Mouse (Mus musculus) right cerebral cortex, adult 2 months (tissue): ENCODE data around the gene Arfip2.
A peak's percentile ranks its signal among the peaks of the same experiment; 100 is the strongest.

Experiments used
- DNase-seq, 2 experiments: peaks; one replicate each; pipeline ENCODE4 v3.0.0; 2021 to 2022; ENCODE audit warnings: low spot score in 2 of 2

Gene Arfip2

DNA sequence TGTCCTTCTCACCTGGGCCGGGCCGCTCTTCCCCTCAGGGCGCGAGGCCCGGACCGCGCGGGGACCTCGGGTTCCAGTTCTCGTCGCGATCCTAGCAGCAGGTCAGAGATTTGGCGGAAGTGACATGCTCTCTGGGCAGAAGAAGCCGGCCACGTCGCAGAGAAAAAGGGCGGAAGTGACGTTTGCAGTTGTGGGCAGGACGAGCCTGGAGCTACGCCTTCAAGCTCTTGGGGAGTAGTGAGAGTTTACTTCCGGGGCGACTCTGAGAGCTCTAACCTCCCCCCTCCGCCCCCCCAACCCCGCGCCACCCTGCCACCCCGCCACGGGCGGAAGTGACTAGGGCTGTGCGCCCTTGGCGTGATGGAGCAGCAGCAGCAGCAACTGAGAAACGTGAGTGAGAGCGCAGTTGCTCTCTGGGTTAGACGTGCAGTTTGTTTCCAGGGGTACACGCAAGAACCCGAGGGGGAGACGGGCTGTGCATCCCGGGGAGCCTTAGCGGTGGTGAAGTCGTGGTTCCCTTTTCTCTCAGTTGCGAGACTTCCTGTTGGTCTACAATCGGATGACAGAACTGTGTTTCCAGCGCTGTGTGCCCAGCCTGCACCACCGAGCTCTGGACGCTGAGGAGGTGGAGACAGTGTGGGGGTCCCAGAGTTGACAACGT lies at the start of gene Arfip2, which contains the start of gene Gm45799:
Gene Arfip2, minus strand, starts transcription at position 184 of the 661 bp plus-strand sequence.
Gene Gm45799, plus strand, starts transcription at position 320 of the 661 bp plus-strand sequence.
- DNase-seq: peak; percentile 98 to 99

DNA sequence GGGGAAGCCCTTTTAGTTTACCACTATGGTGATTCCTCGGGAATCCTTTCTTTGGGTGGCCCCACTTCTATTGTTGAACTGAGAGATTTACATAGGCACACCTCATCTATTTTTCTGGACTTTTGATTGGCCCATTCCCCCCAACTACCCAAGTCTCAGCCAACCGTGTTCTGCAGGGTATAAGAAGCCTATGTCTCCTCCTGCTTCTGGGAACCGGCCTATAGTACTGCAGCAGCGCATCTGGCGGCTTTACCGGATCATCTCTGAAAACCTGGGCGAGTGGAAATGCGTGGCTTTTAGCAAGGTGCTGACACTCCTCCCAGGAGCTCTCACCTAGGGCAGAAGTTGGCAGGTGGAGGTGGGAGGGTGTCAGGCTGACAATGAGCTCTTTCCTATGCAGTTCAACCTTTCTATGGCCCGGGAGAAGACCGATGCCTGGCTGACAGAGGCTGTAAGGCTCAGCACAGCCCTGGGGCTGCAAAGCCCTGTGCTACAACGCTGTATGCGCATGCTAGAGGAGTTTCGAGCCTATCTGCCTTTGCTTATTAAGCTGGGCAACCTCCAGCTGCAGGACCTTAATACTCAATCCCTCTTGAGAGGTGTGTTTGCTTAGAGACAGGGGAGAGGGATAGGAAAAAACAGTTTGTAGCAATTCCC lies 45.5 kb upstream of the Arfip2 start:
- no peak for DNase-seq

DNA sequence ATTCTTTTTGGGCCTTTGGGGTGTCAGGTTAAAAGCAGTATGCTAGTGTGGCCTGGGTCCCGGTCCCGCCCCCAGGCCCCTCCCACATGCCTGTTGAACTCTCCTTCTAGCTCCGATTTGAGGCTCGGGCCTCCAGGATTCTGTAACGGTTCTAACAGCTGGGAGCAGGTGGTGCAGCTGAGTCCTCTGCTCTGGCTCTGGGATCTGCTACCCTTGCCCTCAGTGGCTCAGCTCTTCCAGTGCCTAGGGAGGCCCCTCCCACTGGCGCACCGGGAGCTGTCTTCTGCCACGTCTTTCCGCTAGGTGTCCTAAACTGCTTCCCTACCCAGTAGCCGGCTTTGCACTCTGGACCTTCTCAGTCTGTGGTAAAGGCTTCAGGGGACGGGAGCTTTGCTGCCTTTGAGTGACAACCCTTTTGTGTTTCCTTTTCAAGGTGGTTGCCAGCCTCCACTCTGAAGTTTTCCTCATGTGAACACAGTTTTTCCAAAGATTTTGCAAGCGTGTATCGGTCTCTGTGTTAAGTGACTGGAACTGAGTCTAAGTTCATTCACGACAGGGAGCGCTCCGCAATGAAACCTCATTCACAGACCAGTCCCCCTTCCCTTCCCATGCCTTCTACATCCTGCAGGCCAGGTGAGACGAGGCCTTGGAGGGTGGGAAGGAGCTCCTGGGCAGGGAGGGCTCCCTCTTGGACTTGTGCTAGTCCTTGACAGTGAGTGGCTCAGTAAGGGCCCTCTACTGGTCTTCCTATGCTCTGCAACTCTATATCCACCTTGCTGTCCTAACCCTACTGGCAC lies 10.6 kb upstream of the Arfip2 start, which contains the start of gene Dnhd1:
Gene Dnhd1, plus strand, starts transcription at position 189 of the 797 bp plus-strand sequence.
- DNase-seq: peak; percentile 49 to 61

DNA sequence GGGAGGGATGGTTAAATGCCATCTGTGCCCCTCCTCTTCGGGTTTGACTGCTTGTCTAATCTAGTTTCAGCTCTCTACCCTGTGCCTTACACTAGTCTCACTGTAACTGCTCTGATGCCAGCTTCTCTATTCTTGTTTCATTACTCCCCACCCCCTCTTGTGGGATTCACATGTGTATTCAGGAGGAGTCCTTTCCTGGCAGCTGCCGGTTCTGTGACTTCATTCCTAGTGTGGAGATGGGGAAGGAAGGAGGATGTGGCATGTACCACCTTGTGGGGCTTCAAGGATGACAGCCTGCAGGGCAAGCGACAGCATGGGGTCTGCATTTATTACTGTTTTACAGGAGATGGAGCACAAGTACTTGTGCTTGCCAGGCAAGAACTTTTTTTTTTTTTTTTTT lies 1.7 kb upstream of the Arfip2 start:
- DNase-seq: no peak

DNA sequence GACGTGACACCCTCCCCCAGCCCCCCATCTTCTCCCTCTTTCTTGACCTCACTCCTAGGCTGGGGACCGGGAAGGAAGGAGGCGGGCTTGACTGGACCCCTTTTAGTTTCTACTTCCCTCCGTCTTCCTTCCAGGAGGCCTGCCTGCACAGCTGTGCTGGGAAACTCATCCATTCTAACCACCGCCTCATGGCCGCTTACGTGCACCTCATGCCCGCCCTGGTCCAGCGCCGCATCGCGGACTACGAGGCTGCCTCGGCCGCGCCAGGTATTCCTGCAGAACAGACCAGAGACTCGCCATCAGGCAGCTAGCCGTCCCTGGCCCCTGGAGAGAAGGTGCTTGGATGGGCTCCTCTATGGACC lies 659 bp upstream of the Arfip2 start:
- DNase-seq: no peak

DNA sequence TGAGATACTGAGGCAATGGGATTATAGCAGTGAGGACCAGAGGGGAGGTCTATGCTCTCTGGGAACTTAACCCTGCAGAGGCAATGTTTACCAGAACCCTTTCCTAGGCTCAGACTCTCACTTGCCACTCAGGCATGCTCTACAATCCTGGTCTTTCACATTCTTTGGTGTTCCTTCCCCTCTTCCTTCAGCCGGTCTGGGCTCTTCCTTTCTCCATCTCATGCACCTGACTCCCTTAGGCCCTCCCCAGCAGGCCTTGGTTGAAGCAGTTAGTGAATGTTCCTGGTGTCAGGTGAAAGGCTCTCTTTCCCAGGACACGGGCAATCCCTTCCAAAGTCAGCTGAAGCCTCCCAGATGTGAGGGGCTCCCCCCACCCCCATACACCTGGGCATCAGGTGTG lies 460 bp downstream of the Arfip2 start, which contains the start of gene Timm10b:
Gene Timm10b, plus strand, starts transcription at position 301 of the 400 bp plus-strand sequence.
- DNase-seq: no peak

DNA sequence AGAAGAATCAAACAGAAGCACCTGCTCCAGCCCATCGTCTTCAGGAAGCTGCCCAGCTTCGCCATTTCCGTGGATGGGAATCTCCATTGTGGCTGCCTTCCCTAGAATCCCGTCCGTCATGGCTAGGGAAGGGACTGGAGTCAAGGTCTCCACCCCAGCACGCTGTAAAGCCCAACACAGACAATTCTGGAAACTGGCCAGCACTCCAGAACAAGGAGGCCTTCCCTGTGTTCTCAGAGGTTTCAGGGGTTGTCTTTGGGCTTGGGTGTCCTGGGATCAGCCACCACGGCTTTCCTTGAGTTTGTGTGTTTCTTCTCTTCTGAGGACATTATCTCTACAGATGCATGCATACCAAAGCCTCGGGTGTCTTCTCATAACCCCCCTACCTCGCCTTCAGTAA lies 912 bp downstream of the Arfip2 start:
- no peak for DNase-seq

DNA sequence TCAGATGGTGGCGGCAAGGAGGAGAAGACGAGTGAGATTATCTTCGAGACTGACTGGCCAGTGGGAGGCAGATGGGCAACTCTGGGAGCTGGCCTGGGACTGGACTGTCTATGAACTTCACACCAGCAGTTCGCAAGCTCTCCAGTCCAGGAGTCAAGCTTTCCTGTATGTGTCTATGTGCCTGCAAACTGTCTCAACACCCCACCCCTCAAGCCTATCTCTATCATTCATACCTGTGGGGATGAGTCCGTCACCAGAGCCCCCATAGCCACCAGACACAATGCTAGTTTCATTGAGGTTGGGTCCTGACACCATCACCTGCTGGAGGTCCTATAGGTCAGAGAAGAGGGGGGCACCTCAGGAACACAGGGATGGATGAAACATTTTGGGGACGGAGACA lies 1.4 kb downstream of the Arfip2 start:
- no peak for DNase-seq

DNA sequence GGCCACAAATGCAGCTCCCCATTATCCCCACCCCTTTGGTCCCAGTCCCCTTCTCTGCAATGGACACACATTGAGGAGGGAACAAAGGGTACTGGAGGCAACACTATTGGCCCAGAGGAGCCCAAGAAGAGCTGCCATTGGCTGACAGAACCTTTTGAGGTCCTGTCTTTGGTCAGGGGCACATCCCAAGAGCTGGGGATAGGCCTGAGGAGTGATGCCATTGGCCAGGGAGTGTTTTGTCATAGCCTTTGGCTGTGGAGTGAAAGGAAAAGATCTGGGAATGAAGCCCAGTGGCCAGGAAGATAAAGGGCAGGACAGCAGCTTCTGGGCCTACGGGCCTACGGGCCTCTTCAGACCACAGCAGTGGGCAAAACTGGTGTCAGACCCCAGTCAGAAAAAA lies 4.5 kb downstream of the Arfip2 start:
- no peak for DNase-seq

DNA sequence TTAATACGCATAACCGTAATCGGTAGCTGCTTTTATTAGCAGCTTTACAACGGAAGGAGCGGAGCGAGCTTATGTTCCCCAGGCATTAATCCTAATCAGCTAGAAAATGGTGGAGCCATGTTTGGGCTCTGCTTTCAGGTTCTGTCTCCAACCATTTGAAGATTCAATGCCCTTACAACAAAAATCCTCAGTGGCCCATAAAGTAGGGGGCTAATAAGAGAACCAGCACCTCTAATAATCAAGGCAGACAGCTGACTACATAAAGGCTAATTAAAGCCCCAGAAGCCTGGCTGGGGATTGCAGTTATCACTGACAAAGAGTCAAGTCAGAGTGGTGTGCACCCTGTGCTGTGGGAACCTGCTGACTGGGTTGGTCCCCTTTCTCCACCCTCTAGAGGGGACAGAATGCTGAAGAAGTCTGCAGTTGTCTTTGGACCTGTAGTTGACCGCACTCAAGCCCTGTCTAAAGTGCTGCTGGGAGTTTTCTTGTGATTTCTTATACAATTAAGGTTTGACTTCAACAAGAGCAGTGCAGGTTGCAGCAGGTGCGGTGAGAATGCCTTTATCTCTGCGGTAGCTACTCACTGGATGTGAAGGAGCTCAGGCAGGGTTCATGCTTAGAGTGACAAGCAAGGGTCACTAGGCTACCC lies 5.8 kb downstream of the Arfip2 start:
- DNase-seq: no peak

DNA sequence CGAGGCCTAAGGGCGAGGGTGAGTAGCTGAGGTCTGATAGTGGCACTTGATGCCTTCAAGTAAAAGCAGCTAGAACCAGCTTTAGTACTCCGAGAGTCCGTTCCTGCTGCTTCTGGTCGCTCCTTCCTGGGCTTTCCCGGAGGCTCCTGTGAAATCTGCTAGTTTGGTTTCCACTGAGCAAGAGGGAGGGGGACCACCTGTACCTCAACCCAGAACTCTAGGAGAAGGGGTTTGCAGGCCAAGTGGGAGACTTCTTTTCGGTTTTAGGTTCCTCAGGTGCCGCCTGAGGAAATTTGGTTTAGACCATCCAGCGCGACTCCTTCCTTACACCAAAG lies 6.4 kb downstream of the Arfip2 start:
- DNase-seq: no peak

DNA sequence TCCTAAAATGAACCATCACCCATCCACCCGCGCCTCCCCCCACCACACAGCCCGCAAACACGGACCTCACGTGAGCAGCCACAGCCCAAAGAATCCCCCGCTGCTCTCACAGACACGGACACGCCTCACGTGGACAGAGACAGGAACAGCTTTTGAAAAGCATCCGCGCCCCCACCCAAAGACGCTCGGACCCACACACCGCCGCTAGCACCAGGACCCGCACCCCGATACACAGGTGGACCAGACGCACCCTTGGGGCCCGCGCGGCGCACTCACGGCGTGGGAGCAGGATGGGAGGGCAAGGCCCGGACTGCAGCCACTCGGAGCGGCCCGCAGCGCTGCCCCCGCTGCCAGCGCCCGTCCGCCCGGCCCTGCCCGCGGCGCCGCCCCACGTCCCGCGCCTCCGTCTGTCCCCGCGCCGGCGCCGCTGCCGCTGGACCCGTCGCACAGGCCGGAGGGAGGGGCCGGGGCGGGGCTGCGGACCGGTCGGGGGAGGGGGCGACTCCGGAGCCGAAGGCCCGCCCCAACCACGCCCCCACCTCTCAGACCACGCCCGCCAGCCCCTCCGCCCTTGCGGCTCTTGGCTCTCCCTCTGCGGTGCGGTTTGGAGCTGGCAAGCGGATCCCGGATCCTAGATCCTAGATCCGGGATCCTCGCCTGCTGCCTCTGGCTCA lies 7.0 kb downstream of the Arfip2 start, which contains the start of gene Trim3:
Gene Trim3, minus strand, starts transcription at position 445 of the 674 bp plus-strand sequence.
- peak; percentile 84 to 88 for DNase-seq

DNA sequence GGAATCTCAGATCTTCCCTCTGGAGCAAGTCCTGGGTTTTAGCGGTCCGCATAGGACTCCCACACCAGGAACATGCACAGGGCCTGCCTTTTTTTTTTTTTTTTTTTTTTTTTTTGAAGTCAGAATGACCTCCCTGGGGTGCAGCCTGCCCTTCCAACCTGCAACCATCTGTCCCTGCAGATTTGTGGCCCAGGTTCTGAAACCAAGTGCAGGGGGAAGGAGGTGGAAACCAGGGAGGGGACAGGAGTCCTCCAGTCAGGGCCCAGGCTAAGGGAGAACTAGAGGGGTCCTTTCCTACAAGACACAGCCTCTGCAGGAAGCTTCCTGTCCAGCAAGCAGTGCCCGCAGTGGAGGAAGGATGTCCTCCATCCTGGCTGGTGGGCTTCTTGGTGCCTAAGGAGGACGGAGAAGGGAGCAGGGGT lies 7.7 kb downstream of the Arfip2 start:
- DNase-seq: peak in 1 of 2 experiments; percentile 24

DNA sequence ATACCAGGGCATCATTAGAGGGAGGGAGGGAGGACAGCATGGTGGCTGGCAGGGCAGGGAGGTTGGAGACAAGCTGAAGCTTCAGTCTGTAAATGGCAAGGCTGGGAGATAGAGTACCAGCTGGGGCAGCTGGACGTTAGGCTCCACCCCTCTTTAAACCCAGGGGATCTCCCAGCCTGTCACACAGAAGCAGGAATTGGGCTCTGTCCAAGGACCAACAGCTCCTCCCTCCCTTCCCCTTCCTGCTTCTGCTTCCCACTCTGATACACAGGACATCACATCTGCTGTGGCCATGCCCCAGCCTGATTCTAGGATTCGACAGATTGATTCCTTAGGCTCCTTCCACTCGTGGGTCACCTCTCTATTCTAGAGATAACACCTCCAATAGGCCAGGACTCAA lies 11.6 kb downstream of the Arfip2 start:
- peak in 1 of 2 experiments; percentile 31 for DNase-seq

DNA sequence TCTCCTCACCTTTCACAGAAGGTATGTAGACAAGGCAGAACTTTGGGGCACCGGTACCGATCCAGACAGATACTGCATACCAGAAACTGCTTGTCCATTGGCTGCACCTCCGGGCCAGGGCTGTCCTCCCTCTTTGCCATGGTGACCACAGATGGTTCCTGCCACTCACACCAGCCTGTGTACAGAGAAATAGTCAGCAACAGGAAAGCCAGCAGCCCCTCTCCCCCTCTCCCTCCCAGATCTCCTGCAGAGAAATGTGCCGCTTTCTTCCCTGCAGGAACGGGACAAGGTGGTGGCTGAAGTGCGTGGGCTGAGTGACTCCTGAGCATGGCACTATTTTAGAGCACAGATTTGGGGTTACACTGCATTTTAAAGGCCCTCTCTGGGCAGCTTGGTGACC lies 14.8 kb downstream of the Arfip2 start:
- no peak for DNase-seq

DNA sequence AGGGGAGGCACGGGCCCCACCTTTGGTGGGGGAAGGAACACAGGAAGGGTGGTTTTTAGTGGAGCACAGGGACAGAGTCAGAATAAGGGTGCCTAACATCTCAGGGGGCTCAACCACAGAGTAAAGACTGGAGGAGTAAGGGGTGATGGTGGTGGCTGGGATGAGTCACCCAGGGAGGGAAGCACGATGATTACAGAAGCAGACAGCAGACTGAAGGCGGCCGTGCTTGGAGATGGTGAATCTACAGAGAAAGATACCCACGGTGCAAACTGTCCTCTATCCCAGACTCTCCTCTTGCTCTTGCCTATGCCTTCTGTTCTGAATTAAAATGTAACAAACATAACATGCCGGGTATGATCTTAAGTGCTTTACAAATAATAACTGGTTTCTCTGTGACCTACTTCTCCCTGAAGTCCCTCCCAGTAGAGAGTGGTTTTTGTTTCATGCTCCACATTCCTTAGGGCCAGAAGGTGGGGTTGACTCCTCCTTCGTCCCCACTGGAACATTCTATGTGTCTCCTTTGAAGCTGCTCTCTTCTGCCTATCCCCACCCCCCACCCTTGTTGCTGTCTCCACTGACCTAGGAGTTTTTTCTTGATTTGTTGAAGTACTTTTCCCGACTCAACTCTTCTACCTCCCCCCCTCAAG lies 18.4 kb downstream of the Arfip2 start:
- DNase-seq: peak; percentile 47 to 53

DNA sequence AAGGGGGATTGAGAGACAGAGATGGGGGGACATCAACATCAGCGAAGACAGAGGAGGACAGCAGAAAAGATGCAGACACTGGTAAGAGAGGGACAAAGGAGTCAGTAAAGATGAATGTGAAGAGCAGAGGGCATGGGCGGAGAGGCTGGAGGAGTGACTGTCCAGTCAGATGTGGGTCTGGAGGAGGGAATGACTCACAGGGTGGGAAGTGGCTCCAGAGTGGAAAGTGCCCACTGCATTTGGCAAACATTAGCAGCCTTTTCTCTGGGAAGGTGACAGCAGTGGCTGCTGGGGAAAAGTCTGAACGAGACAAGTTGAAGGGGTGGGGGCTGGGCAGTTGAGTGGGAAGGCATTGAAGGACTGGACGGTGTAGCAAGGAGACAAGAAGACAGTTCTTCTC lies 19.2 kb downstream of the Arfip2 start:
- peak; percentile 42 to 57 for DNase-seq

DNA sequence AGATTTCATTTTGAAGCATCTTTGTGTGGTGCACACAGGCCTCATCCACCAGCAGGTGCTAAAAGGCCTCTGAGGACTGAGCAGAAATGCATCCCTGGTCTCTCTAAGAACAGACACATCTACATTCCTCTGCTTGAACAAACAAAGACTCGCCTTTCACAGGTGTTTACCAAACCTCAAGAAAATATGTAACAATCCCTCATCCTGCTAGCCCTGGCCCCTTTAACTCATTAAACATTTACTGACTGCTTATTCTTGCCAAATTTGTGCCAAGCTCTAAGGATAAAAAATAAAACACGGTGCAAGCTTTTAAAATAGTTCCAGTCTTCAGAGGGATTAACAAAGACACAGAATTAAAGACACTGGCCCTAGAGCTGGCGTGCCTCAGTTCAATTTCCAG lies 20.5 kb downstream of the Arfip2 start:
- no peak for DNase-seq

DNA sequence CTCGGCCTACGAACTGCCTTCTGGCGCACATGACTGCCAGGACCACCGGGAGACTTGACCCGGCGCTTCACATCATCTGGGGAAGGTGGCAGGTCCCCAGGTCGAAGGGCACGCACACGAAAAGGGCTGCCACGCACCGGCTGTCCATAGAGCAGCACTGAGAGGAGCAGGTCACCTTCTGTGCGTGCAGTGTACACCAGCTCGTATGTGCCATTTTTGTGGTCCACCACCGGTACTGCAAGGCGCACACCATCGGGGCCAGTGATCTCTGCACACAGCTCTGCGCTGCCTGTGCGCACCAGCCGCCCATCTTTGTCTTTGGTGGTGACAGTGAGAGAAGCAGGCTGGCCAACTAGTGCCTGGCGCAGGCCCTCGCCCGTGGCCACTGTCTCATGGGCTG lies 22.4 kb downstream of the Arfip2 start:
- no peak for DNase-seq

DNA sequence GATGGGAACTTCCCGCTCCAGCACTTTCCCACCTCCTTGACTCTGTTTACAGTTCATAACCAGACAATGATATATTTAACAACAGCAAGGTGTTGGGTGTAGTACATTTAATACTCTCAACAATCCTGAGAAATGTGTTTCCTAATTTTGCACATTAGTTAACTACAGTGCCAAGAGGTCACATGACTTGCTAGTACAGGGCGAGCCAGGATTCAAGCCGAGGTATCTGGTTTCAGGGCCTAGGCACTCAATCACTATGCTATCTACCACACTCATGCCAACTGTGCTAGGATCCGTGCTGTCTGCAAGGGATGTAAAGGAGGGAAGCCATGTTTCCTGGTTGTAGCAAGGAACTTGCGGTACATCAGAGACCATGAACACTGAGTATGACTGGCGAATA lies 23.7 kb downstream of the Arfip2 start:
- DNase-seq: no peak

DNA sequence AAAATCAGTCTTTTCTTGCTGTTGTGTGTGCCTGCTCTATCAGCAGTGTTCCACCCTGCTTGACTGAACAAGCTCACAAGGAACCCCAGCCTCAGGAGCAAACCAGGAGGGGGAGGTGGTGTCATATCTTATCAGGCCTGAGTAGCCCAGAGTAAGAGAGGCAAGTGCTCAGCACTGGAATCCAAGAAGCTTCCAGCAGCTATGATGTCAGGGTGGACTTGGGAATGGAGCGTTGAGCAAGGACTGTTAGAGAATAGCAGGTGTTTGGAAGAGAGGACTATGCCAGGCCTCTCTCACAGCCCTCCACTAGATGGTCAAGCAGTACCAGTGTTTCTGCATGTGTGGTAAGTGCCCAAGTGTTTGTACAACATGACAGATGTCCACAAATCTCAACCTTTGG lies 24.5 kb downstream of the Arfip2 start:
- DNase-seq: no peak
